Mouse (Mus musculus) heart, adult 2 months (tissue): Measurements from ENCODE around the gene Ear6.

Experiments
- CTCF ChIP-seq: fragments of 200-600 bp; IDR thresholded peaks from 2 replicates; pipeline ENCODE4 v1.8.1; 2022; ENCODE audit warnings: antibody characterized with exemption, mild to moderate bottlenecking, moderate library complexity
- POLR2A ChIP-seq: fragments of 200-500 bp; IDR thresholded peaks from 2 replicates; pipeline ENCODE4 v1.6.1; 2011; ENCODE audit warnings: mild to moderate bottlenecking, low read depth, low read length, control low read depth; ENCODE audit not compliant: insufficient read depth

DNA sequence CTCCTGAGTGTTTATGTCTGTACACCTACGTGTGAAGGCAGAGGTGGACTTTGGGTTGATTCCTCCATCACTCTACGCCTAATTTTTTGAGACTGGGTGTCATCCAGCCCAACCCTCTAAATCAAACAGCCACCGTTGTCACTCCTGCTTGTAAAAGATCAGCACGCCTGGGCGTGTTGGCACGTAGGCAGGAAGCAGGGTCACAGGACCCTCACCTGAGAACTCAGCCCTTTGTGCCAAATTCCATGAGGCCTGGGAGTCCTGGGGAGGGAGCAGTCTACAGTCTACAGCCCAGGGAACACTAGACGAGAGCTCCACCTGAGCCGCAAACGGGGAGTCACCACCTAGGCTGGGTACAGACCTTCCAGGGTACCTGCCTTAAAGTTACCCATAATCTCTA, 50.3 kb downstream of the Ear6 start:
- 0 out of 2 replicates have a peak, but pooled peaks have one; percentile 37 for TF ChIP-seq POLR2A
- TF ChIP-seq CTCF, result no peak
